Mouse (Mus musculus) heart, embryonic 16.5 days (tissue): ENCODE measurements around the gene Gnb1l. TPM values are rescaled to one million over a fixed set of nuclear protein-coding genes. Genes with fewer than 3 reads are reported as not detected.
"Not testable (repeated sequence)": the region's sequence is repeated elsewhere in the genome, so short reads cannot be mapped to it uniquely, and the experiment has no call there.

Experiments
- ATAC-seq: fragments of 200-750 bp; cut with Nextera tagmentation; replicated peaks from 2 replicates; pipeline ENCODE4 v1.8.0; 2017; ENCODE audit warnings: moderate number of reproducible peaks; ENCODE audit not compliant: insufficient read depth, low FRiP score; ENCODE audit errors: extremely low read depth
- H3K27ac ChIP-seq: fragments of 300-500 bp; sonication (generic); 2 replicates; pipeline ENCODE4 v1.5.1; 2014; ENCODE audit warnings: mild to moderate bottlenecking, low read length, control low read depth, moderate library complexity
- H3K27me3 ChIP-seq: fragments of 300-500 bp; sonication (generic); 2 replicates; pipeline ENCODE4 v1.6.1; 2014; ENCODE audit warnings: low read length, mixed read lengths; ENCODE audit not compliant: control insufficient read depth, insufficient read depth
- H3K36me3 ChIP-seq: fragments of 300-500 bp; sonication (generic); 2 replicates; pipeline ENCODE4 v1.6.1; 2014; ENCODE audit not compliant: control insufficient read depth, insufficient read depth
- H3K4me1 ChIP-seq: fragments of 300-500 bp; sonication (generic); 2 replicates; pipeline ENCODE4 v1.6.1; 2014; ENCODE audit warnings: low read length, mixed read lengths; ENCODE audit not compliant: control insufficient read depth, insufficient read depth
- H3K4me2 ChIP-seq: fragments of 300-500 bp; sonication (generic); 2 replicates; pipeline ENCODE4 v1.6.1; 2014; ENCODE audit warnings: low read depth, mild to moderate bottlenecking, control low read depth, low read length
- H3K4me3 ChIP-seq: fragments of 300-500 bp; sonication (generic); 2 replicates; pipeline ENCODE4 v1.5.1; 2014; ENCODE audit warnings: mild to moderate bottlenecking, control low read depth, low read length
- H3K9ac ChIP-seq: fragments of 300-500 bp; sonication (generic); 2 replicates; pipeline ENCODE4 v1.6.1; 2014; ENCODE audit warnings: low read length, control low read depth
- H3K9me3 ChIP-seq: fragments of 300-500 bp; sonication (generic); replicated peaks from 2 replicates; pipeline ENCODE4 v1.6.1; 2016; ENCODE audit warnings: low read length; ENCODE audit not compliant: control insufficient read depth
- WGBS: fragments of 180-500 bp; shearing (Covaris S2); extraction: QIAGEN DNeasy Blood & Tissue Kit; methylation state at CpG from one replicate; pipeline ENCODE4 v1.1.7; 2014; 5-methylcytosine and 5-hydroxymethylcytosine counted together
- polyA plus RNA-seq: library from polyadenylated mRNA; unstranded; fragments of >200 nt; fragmentation: Nextera tagmentation; extraction: Ambion mirVana; gene quantifications from 2 replicates; pipeline ENCODE4 v1.2.1, GENCODE M21; 2015

Gene Gnb1l
- polyA plus RNA-seq, 1 experiment from 2014 or later, result 12.7 TPM

- Histone ChIP-seq H3K27ac (no peak overlapping the region), H3K27me3 (no peaks in the 10 kb centered on the region), H3K9ac (no peak overlapping the region), H3K4me3 (no peak overlapping the region), H3K4me1 (peaks cover 2% of the 10 kb centered on the region; the same call in 1 of the 2 replicates), H3K9me3 (no peaks in the 10 kb centered on the region), H3K36me3 (no peaks in the 10 kb centered on the region), H3K4me2 (no peak overlapping the region)
- ATAC-seq, result no peak
- 53% methylated on average over 6 of the region's 6 CpGs for WGBS
These were observed 15.0 kb downstream of the Gnb1l start for GRCm38 (mm10) chr16:18513508-18513907.

- Histone ChIP-seq H3K4me3 (no peak overlapping the region), H3K27ac (no peak overlapping the region), H3K9ac (no peak overlapping the region), H3K27me3 (no peaks in the 10 kb centered on the region), H3K4me1 (no peaks in the 10 kb centered on the region), H3K4me2 (no peak overlapping the region), H3K9me3 (no peaks in the 10 kb centered on the region), H3K36me3 (no peaks in the 10 kb centered on the region)
- ATAC-seq, result 0 out of 2 replicates have a peak, but pooled peaks have one; percentile 45
These were observed 19.6 kb downstream of the Gnb1l start for GRCm38 (mm10) chr16:18518091-18518490.

- Histone ChIP-seq H3K4me3 (no peak overlapping the region), H3K36me3 (no peaks in the 10 kb centered on the region), H3K4me1 (no peaks in the 10 kb centered on the region; the same call in 1 of the 2 replicates), H3K9me3 (no peaks in the 10 kb centered on the region), H3K27me3 (no peaks in the 10 kb centered on the region), H3K27ac (peak overlapping the region; percentile 64), H3K4me2 (no peak overlapping the region), H3K9ac (no peak overlapping the region)
- 48% methylated on average over 8 of the region's 8 CpGs for WGBS
- ATAC-seq, result peak; percentile 79
These were observed 25.2 kb downstream of the Gnb1l start for GRCm38 (mm10) chr16:18523563-18524245.

GRCm38 (mm10) chr16:18528656-18529055 is 30.1 kb downstream of the Gnb1l start:
- no peak overlapping the region for H3K4me2 ChIP-seq
- ATAC-seq, result no peak
- no peak overlapping the region for H3K27ac ChIP-seq
- peaks cover 6% of the 10 kb centered on the region for H3K9me3 ChIP-seq
- WGBS, result 80% methylated on average over 5 of the region's 5 CpGs
- H3K4me3 ChIP-seq, result no peak overlapping the region
- no peaks in the 10 kb centered on the region for H3K36me3 ChIP-seq
- no peak overlapping the region for H3K9ac ChIP-seq
- H3K27me3 ChIP-seq, result no peaks in the 10 kb centered on the region
- no peaks in the 10 kb centered on the region; the same call in 1 of the 2 replicates for H3K4me1 ChIP-seq

GRCm38 (mm10) chr16:18533061-18533460 is 34.5 kb downstream of the Gnb1l start:
- peak; percentile 100 for ATAC-seq
- not testable (repeated sequence) for H3K4me3 ChIP-seq, H3K9ac ChIP-seq, H3K36me3 ChIP-seq, H3K4me1 ChIP-seq, H3K4me2 ChIP-seq, H3K27ac ChIP-seq, H3K9me3 ChIP-seq, H3K27me3 ChIP-seq
- WGBS, result 94% methylated on average over 7 of the region's 7 CpGs

GRCm38 (mm10) chr16:18537407-18537990 is 39.0 kb downstream of the Gnb1l start:
- Histone ChIP-seq H3K27me3 (no peaks in the 10 kb centered on the region), H3K36me3 (no peaks in the 10 kb centered on the region), H3K9me3 (no peaks in the 10 kb centered on the region), H3K4me3 (no peak overlapping the region), H3K27ac (no peak overlapping the region), H3K4me1 (no peaks in the 10 kb centered on the region), H3K9ac (no peak overlapping the region), H3K4me2 (no peak overlapping the region)
- no peak for ATAC-seq
- 90% methylated on average over 3 of the region's 3 CpGs for WGBS

GRCm38 (mm10) chr16:18539281-18539680 is 40.8 kb downstream of the Gnb1l start:
- H3K27ac ChIP-seq, result no peak overlapping the region
- no peak overlapping the region for H3K4me2 ChIP-seq
- no peaks in the 10 kb centered on the region for H3K27me3 ChIP-seq
- no peak overlapping the region for H3K4me3 ChIP-seq
- no peak overlapping the region for H3K9ac ChIP-seq
- no peak for ATAC-seq
- H3K36me3 ChIP-seq, result no peaks in the 10 kb centered on the region
- no peaks in the 10 kb centered on the region for H3K9me3 ChIP-seq
- 61% methylated on average over 6 of the region's 6 CpGs for WGBS
- peaks cover 6% of the 10 kb centered on the region; the same call in 1 of the 2 replicates for H3K4me1 ChIP-seq

- Histone ChIP-seq H3K4me3 (no peak overlapping the region), H3K9me3 (no peaks in the 10 kb centered on the region), H3K4me2 (no peak overlapping the region), H3K9ac (no peak overlapping the region), H3K36me3 (no peaks in the 10 kb centered on the region), H3K27ac (0 out of 2 replicates have a peak overlapping the region, but pooled peaks have one; percentile 7), H3K27me3 (no peaks in the 10 kb centered on the region; the same call in 1 of the 2 replicates), H3K4me1 (peaks cover 6% of the 10 kb centered on the region; the same call in 1 of the 2 replicates)
- WGBS, result 38% methylated on average over 8 of the region's 8 CpGs
- ATAC-seq, result peak; percentile 73
These were observed 44.8 kb downstream of the Gnb1l start for GRCm38 (mm10) chr16:18543151-18543829.

GRCm38 (mm10) chr16:18547891-18548290 is 49.4 kb downstream of the Gnb1l start:
- ATAC-seq, result no peak
- Histone ChIP-seq H3K4me3 (no peak overlapping the region), H3K9me3 (no peaks in the 10 kb centered on the region), H3K36me3 (no peaks in the 10 kb centered on the region), H3K9ac (no peak overlapping the region), H3K4me1 (peaks cover 4% of the 10 kb centered on the region; the same call in 1 of the 2 replicates), H3K4me2 (no peak overlapping the region), H3K27me3 (no peaks in the 10 kb centered on the region; the same call in none of the 2 replicates), H3K27ac (no peak overlapping the region)
- 68% methylated on average over 5 of the region's 5 CpGs for WGBS
